Mouse (Mus musculus) layer of hippocampus, adult 9-10 months (tissue): ENCODE measurements around the gene Gm2974.
"Not testable (repeated sequence)": the region's sequence is repeated elsewhere in the genome, so short reads cannot be mapped to it uniquely, and the experiment has no call there.

Source experiments
- DNase-seq: peaks from one replicate; pipeline ENCODE4 v3.0.0; 2022; ENCODE audit warnings: low spot score

The Gm2974 gene

DNA sequence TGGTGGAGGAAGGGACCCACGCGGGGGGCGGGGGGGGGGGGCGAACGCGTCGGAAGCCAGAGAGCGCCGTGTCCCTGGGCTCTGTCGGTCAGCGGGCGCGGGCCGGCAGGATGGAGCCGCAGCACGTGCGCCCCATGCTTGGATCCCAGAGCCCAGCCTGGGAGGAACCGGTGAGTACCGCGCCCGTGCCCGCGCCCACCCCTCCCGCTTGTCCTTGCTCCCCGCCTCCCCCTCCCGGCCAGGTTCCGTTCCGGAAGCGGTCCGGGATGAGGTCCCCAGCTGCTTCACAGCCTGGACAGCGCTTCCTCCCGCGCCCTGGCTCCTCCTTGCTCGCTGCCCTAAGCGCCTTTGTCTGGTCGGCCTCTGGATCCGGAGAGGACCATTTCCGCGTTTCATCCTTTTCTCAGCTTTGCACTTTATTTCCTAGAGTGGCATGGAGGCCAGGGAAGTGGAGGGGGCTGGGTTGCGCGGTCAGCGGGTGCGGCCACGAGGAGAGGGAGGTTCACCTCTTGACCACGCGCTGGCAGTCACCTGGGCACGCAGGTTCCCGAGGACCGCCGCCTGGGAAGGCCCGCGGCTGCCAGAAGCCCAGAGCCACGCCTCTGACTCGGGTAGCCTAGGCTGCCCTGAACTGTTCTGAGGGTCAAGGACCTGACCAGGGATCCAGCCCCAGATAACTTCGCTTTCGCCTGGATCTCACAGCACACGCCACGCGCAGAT, at the start of gene Gm2974:
Gene Gm2974, plus strand, starts transcription at position 86 of the 720 bp plus-strand sequence.
- DNase-seq: not testable (repeated sequence)

DNA sequence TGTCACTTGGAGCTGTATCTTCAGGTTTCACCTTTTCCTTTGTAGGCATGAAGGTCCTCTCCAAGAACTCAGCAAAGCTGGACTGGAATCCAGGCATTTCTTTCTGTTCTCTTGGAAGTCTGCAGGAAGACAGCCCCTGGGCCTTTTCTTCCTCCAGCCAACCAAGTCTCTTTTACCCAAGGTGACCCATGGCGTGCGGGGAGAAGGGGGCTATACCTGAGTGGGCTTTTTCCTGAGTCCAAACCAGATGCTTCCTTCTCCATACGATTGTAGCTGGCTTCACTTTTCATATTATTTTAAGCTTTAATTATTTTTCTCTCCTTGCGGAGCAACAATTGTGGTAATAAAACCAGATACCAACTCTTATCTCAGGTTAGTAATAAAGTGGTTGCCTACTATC, 40.7 kb upstream of the Gm2974 start:
- DNase-seq: not testable (repeated sequence)

DNA sequence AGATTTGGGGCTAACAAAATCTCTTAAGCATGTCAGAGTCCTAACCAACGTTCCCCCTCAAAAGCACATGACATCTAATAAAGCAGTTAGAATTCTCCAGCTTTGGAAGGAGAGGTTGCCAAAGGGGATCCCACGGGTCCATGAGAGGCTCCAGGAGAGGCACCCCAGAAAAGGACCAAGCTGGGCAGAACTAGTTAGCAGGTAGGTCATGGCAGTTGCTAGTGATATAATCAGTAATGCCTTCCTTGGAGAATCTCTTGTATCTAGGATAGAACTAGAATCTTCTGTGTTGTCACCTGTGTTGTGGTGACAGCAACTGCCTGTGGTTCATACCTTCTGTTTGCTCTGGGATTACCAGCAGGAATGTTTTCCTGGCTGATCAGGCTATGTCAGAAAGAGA, 17.6 kb upstream of the Gm2974 start, which contains the start of gene Gm3127:
Gene Gm3127, plus strand, starts transcription at position 301 of the 400 bp plus-strand sequence.
- DNase-seq: not testable (repeated sequence)

DNA sequence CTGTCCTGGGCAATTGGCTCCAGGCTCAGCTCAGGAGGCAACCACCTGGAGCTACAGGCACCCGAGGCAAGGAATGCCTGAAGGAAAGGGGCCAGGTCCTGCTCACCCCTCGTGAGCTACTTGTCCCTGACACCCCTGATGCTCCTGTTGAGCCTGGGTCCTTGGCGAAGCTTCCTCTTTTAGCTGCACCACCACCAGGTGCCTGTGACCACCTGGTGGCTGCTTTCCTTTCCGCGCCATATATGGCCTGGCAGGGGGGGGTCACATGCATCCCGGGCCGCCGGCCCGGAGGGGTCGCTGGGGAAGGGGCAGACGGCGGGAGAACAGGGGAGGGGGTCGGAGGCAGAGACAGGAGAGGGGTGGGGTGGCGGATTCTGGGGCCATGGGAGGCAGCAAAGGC, 346 bp upstream of the Gm2974 start:
- not testable (repeated sequence) for DNase-seq

DNA sequence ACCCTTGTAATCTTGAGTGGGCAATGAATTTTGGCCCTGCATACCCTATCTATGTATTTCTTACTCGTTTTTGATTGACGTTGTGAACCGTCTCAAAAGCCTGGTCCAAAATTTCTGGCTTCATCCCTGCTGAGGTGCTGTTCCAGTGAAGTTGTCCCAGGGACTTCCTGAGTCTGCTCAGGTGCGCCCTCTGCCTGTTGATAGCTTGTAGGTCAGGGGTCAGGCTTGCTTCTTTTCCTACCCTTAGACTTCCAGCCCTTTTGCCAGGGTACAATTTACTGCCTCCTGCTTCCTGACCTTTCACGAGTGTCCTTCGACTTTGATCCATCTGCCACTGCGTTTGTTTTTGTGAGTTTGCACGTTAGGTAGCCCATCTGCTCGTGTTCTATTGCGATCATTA, 999 bp downstream of the Gm2974 start:
- not testable (repeated sequence) for DNase-seq

DNA sequence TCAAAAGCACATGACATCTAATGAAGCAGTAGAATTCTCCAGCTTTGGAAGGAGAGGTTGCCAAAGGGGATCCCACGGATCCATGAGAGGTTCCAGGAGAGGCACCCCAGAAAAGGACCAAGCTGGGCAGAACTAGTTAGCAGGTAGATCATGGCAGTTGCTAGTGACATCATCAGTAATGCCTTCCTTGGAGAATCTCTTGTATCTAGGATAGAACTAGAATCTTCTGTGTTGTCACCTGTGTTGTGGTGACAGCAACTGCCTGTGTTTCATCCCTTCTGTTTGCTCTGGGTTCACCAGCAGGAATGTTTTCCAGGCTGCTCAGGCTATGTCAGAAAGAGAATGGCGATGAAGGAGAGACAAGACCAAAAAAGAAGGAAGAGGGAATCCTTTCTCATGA, 67.0 kb downstream of the Gm2974 start, which contains the start of gene Gm3138:
Gene Gm3138, plus strand, starts transcription at position 301 of the 400 bp plus-strand sequence.
- DNase-seq: not testable (repeated sequence)
